Mouse (Mus musculus): Measurements from ENCODE around the gene Hip1r.

Hip1r gene

DNA sequence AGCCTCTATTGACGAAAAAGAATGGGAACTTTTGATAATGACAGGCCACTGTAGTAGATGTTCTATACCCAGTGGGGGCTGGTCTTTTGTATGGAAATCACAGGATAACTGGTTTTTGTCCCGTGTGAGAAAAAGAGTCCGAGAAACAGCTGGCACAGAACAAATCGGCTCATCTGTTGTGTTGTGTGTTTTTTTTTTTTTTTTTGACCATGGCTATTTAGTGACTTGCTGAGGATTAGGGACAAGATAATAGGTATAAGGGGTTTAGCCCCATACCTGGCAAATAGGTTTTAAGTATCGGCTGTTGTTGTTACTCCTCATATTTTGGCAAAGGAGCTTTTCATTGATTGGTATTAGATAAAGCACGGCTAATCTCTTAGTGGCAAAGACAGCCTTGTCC, 975 bp upstream of the Hip1r start:
- in situ Hi-C loops (cut with MseI, MboI), result no loop called here

DNA sequence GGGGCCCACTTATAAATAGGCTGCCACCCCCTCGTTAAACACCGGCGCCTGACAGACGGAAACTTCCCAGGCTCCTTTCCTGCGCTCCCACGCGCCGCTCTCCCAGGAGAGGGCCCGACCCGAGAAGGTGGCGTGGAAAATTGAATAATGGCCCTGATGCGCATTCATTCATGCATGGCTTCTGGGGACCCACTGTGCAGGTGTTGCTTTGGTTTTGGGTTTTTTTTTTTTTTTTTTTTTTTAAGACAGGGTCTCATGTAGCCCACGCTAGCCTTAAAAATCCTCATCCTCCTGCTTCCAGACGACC, 704 bp downstream of the Hip1r start:
- in situ Hi-C loops (cut with MseI, MboI), result no loop called here

DNA sequence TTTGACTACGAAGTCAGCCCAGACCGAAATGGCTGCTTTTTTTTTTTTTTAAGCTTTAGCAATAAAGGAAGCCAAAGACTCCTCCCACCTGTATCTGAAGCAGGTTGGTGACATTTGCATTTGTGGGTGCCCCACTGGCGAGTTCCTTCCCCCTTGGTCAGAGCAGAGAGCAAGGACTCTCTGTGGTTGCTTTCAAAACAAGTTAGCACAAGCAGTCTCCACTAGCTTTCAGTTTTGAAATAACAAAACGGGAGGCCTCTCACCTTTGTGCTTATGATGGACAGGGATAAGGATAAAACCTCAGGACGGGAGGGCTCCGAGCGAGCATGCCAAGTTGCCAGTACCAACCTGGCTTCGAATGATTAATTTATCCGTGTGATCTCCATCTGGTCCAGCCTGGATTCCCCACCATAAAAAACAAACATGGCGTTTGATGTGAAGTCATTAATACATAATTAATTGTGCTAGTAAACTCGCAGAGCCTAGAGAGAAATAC, 1.2 kb downstream of the Hip1r start:
- in situ Hi-C loops (cut with MseI, MboI), result no loop called here

DNA sequence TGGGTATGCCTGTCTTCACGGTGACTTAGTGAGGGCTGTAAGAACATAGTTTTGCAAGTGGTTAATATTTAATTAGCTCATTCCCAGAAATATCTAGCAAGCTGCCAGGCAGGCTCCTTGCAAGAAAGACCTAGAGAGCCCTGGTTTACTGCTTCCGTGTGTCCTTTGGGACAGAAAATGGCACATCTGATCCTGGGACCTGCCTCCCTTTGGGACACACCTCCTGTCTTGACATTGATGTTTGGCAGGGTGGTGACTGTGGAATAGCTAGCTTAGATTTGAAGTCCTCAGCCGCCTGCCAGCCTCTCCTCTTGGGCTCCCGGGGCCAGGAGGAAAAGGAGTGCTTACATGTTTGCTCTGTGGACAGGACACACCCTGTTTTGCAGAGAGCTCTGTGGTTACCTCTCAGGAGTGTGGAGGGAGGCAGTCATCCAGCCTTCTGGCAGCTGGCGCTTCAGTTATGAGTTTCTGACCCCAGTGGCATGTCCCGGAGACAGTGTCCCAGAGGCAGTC, 2.3 kb downstream of the Hip1r start:
- in situ Hi-C loops (cut with MseI, MboI), result no loop called here

DNA sequence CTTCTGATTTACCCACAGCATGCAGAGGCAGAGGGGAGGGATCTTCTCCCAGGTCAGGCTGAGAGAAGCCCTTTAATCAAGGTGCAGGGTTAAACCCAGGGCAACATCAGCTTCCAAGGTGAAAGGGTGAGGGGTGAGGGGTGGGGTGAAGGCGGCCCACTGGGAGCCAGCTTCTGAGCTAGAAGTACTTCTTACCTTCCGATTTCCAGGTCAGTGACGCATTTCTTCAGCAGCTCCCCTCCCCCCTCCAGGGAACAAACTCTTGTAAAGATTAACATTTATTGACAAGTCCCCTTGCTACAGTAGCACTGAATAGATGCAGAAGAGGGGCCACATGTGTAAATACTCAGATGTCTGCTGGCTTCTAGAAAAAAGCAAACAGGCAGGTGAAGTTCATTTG, 3.8 kb downstream of the Hip1r start:
- in situ Hi-C loops (cut with MseI, MboI), result no loop called here

DNA sequence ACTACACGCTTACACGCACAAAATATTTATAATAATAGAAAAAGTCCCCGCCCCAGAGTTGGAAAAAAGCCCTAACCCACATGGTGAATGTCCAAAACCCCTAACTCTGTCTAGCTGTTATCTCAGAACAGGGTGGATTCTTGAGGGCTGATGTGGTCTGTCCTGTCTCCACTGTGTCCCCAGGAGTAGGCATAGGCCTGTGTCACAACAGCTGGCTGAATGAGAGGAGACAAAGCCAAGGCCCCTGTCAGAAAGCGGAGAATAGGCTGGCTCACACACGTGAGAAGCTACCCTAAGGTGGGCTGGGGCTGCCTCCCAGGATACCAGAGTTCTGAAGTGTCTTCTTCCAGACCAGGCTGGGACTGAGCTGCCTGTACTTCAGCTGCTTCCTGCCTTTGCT, 4.7 kb downstream of the Hip1r start:
- in situ Hi-C loops (cut with MseI, MboI), result no loop called here

DNA sequence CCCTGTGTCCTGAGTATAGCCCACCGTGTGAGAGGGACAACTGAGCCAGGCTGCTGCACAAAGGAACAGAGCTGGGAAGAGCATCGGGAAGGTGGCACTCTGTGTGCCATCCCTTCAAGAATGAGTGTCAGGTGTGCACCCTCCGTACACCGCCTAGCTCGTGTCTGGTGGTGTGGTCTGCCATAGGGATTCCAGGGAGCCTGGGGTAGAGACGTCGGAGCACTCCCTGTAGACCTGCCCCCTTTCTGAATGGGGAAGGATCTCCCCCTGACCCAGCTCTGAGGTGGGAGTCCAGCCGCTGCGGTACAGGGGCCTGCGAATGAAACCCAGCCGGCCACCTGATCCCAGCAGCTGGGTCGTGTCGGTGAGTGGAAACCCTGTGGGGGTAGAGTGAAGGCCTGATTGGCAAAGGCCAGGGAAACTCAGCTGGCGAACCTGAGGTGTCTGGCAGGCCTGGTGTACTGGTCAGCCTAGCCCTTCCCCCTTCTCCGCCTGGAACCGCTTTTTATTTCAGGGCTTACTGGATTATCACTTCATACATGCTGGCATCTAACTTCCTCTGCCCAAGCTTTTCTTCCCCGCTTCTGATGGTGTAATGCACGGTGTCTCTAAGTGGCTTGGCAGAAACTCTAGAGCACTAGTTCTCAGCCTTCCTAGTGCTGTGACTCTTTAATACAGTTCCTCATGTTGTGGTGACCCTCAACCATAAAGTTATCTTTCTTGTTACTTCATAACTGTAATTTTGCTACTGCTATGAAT, 6.0 kb downstream of the Hip1r start:
- in situ Hi-C loops (cut with MseI, MboI), result no loop called here

DNA sequence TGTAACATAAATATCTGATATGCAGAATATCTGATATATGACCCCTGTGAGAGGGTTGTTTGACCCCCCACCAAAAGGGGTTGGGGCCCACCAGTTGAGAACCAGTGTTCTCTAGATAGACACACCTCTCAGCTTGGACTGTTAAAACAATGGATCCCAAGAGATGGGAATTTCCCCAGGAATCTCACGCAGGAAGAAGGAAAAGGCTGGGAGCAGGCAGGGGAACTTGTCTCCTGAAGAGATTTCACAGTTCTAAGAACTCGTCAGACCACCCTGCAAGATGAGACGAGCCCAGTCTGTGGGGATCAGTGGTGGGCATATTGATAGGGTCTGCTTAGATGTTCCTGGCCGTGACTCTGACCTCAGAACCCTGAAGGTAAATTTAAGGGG, 6.5 kb downstream of the Hip1r start:
- in situ Hi-C loops (cut with MseI, MboI), result no loop called here

DNA sequence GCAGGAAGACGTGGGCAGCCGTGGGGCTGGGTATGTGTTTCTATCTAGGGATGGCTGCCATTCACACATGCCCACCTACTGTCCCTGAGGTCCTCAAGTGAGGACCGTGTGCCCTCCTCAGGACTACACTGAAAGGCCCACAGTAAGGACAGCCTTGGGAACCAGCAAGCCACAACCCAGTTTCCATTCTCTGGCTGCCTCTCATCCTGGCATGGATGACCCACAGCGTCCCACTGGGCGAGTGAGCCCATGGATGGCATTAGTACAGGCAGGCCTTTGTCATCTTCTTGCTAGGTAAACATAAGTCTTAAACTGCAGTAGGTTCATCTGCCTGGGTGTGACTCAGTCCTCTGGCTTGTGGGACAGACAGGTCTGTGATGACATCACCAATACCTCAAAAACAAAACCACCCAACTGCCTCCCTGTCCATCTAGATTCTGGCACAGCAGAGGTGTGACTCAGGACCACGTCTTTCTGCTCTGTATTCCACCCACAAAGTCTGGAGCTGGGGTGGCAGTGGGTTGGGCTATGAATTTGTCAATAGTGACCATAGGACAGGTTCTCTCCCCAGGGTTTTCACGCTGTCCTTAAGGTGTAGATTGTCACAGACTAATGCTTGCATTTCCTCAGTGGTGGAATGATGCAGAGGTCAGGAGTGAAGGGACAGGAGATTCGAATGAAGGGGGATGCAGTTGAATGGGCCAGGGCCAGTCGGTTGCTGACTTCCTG, 7.3 kb downstream of the Hip1r start:
- in situ Hi-C loops (cut with MseI, MboI), result no loop called here

DNA sequence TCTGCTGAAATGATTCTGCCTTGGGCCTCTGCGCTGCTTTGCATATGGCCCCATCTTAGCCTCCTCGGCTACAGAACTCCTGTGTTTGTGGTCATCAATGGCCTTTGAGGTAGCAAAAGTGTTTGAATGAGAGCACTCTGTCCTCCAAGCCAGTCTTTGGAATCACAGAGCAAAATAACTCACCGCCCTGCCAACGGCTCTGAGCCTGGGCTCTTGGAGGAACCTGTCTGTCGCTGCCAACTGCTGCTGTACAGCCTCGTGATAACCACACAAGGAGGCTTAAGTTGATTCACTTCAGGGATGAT, 7.8 kb downstream of the Hip1r start:
- in situ Hi-C loops (cut with MseI, MboI), result no loop called here

DNA sequence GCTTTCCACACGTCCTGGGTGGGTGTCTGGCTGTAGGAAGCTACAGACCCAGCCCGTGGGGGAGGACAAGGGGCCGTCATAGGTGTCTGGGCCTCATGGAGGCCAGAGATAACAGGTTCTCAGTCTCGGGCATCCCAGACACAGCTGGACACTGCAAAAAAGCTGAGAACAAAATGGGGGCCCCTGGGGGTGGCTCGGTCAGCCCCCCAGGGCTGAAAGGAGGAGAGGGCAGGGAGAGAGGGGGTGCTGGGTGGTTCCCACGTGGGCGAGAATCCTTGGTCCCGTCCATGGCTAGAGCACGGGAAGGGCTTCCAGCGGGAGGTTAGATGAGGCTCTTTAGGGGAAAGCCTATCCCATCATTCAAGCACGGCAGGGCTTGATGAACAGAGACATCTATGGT, 9.4 kb downstream of the Hip1r start:
- in situ Hi-C loops (cut with MseI, MboI), result no loop called here

DNA sequence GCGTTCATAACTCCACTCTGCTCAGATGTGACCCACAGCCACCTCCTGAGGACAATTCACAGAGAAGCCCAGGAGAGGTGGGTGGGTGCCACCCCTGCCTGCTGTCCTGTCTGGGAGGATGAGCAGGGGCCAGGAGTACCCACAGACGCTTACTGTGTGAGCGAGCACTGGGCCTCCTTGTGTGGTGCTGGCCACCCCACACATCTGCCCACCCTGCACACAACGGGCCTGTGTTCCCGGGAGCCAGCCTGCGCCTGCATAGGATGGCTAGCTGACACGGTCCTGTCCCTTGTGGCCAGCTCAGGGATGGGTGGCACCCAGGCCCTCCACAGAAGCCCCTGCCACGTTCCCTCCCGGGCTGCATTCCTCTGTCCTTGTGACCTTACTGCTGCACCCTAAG, 12.0 kb downstream of the Hip1r start:
- in situ Hi-C loops (cut with MseI, MboI), result no loop called here

DNA sequence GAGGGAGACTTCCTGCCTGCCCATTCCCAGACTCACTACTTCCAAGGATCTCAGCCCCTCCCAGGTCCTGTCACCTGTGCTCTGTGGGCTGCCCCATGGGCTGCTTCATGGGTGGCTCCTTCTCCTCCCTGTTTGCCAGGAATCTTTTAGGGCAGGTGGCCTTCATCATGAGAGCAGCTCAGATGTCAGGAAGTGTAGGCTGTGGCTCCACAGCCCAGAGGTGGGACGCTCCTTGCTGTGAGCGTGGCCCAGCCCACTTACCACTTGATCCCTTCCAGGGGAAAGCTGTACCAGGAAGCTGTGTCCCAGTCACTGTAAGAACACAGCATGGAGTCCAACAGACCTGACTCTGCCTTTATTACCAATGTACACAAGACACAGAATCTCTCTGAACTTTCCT, 13.5 kb downstream of the Hip1r start:
- in situ Hi-C loops (cut with MseI, MboI), result no loop called here

DNA sequence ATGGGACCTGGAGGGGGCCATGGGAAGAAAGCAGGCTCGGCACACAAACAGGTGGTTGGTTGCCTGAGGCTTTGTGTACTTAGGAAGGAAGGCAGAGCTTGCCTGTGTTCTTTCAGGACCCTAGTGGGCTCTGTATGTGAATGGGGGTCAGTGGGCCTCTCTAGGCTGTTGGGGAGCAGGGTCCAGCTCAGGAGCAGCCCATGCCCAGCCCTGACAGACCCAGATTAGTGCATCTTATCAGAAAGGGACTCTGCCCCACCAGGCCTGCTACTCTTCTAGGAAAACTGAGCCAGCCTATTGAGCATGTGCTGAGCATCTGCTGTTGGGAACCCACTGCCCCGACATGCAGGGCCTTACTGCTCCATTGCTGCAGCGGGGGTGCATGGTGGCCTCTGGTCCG, 14.1 kb downstream of the Hip1r start:
- in situ Hi-C loops (cut with MseI, MboI), result no loop called here

DNA sequence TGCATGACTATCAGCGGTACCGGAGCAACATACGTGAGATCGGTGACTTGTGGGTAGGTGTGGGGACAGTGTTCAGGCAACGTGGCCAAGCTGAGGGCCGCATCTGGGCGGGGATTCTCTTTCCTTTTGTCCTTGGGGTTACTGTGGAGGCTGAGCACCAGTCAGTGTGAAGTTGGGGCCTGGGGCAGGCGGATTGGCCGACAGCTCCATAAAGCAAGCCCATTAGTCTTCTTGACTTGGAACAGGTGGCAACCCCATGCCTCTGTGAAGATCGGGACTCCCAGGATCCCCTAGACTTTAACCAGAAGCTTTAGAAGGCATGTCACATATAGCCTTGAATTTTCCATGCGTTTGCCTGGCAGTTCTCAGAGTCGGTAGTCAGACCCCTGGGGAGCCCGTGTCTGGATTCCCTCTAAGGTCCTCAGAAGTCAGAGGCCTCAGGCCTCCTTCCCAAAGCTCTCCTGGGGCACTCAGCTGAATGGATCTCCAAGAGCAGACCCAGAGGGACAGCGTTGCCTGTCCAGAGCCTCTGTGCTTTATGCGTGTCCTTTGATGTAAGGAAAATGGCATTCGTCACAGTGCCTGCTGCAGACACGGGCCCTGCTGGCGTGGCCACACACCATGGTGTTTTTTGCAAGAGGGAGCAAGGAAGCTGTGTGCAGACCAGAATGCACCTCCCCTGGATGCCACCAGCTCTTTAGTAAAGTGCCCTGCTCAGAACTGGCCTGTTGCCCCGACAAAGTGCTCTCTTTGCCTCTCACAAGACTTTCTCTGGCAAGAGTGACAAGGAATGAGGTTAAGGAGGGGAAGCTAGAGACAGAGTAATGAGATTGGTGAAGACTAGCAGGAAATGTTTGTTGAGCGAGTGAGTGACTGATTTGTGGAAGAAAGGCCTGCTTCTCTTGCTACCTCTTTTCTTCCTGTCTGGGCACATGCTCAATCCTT, 16.8 kb downstream of the Hip1r start:
- in situ Hi-C loops (cut with MseI, MboI), result loop anchor here (5.0 kb wide), 1 partner anchor 43 kb away; no protein-coding TSS in a partner anchor

DNA sequence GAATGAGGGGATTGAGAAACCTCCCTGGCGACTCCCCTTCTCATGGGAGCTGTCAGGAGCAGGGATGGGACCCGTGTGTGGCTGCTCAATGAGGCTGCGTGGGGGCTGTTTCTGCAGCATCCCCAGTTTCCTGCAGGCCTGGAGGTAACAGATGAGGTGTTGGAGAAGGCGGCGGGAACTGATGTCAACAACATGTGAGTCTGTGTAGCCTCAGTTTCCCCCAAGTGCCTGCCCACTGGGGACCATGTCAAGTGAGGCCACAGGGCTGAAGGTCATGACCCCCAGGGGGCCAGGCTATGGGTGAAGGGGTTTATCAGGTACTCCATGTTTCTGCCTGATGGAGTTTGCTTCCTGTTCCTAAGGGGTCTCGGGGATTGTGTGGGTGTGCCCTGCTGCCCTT, 17.9 kb downstream of the Hip1r start:
- in situ Hi-C loops (cut with MseI, MboI), result loop anchor here (5.0 kb wide), 1 partner anchor 44 kb away; no protein-coding TSS in a partner anchor

DNA sequence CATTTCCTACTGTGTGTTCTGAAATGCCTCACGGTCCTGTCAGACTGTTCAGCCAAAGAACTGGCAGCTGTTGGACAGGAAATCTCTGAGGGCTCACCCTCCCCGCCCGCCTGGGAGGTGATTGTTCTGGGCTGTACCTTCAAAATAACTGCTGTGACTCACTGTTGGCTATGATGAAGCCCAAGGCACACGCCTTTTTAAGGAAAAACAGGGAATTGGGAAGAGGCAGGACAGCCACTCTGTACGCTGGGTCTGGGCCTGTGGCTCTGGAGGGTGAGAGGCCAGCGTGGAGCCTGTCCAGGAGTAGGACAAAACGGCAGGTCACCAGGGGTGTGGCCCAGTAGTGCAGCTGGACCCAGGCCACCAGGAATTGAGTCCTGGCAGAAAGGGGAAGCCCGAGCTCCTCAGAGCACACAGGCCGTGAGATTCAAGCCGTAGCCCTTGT, 18.8 kb downstream of the Hip1r start:
- in situ Hi-C loops (cut with MseI, MboI), result loop anchor here (5.0 kb wide), 1 partner anchor 45 kb away; no protein-coding TSS in a partner anchor

DNA sequence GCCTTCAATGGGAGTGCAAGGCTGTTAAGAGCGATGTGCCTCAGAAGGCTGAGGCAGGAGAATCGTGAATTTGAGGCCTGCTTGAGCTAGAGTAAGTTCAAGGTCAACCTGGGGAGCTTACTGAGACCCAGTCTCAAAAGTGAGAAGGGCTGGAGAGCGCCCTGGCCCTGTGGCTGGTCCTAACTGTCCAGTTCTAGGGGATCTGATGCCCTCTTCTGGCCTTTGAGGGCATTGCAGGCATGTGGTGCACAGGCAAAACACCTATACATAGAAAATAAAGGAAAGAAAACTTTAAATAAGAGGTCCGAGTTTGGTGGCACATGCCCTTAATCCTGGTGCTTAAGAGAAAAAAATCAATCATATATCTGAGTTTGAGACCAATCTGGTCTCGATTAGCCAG, 19.4 kb downstream of the Hip1r start:
- in situ Hi-C loops (cut with MseI, MboI), result loop anchor here (5.0 kb wide), 1 partner anchor 45 kb away; no protein-coding TSS in a partner anchor

DNA sequence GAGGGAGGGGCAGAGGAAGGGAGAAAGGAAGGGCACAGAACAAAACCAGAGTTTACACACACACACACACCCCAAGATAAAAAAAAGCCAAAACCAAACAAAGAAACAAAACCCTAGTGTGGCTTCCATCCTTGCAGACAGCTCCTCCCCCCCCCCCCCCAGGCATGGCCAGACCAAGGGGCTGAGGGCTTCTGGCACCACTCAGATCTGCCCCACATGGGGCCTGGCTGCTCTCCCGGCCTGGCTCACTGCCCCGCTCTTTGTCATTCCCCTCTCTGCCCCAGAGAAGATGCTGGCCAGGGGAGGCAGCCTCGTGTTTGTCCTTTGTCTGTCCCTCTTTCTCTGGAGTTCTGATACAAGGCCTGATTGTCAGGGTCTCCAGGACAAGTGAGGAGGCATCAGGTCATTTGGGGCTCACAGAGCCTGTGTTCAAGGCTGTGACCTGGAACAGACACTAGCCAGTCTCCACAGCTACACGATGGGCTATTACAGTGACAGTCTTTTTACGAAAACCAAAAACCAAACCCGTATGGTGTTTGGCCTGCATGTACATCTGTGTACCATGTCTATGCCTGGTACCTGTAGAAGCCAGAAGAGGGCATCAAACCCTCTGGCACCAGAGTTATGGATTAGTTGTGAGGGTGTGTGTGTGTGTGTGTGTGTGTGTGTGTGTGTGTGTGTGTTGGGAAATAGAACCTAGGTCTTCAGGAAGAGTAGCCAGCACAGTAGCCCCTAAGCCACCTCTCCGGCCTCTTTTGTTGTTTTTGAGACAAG, 20.0 kb downstream of the Hip1r start:
- in situ Hi-C loops (cut with MseI, MboI), result loop anchor here (5.0 kb wide), 1 partner anchor 46 kb away; no protein-coding TSS in a partner anchor

DNA sequence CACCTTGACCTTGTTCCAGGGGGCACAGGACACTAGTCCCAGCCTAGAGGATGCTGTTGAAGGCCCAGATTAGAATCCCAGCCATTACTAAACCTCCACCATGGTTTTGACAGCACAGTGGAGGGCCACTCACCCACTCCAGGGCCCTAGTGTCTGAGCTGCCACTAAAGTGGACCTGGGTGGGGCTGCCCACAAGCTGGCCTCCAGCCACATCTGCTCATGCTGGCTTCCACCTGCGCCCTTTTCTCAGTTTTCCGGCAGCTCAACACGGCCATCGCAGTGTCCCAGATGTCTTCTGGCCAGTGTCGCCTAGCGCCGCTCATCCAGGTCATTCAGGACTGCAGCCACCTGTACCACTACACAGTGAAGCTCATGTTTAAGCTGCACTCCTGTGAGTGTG, 21.0 kb downstream of the Hip1r start:
- in situ Hi-C loops (cut with MseI, MboI), result loop anchor here (5.0 kb wide), 1 partner anchor 47 kb away; no protein-coding TSS in a partner anchor

DNA sequence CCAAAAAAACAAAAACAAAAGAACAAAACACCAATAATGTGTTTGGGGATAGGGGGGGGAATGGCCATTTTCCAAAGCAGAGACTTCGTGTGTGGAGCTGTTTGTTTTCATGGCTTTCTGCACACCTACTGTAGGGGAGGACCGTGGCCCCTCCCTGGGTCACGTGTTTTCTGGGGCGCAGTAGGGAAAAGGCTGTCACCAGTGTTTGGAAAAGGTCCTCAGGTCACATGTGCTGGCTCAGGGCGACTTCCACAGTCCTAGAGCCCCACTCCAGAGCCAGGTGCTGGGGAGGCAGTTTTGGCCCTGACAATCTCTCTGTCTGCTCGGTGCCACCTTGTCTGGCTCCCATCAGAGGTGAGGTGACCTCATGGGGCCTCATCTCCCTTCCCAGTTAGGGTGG, 22.0 kb downstream of the Hip1r start:
- in situ Hi-C loops (cut with MseI, MboI), result no loop called here
